Mouse (Mus musculus) liver, embryonic 14.5 days (tissue): Measurements from ENCODE around the gene Cdk10. TPM values are rescaled to one million over a fixed set of nuclear protein-coding genes. Genes with fewer than 3 reads are reported as not detected.
"Not testable (repeated sequence)": the region's sequence is repeated elsewhere in the genome, so short reads cannot be mapped to it uniquely, and the experiment has no call there.

ENCODE experiments used
- ATAC-seq: fragments of 200-750 bp; cut with Nextera tagmentation; 2 replicates; pipeline ENCODE4 v1.8.0; 2017; ENCODE audit warnings: moderate number of reproducible peaks, mild to moderate bottlenecking, moderate library complexity; ENCODE audit not compliant: insufficient read depth
- DNase-seq, 3 experiments: peaks; one replicate each; pipeline ENCODE4 v3.0.0-alpha.2; 2012 to 2013; ENCODE audit warnings: low read depth in 3 of 3, low spot score in 3 of 3
- H3K27ac ChIP-seq: fragments of 300-500 bp; sonication (generic); 2 replicates; pipeline ENCODE4 v1.5.1; 2014; ENCODE audit warnings: moderate library complexity, mild to moderate bottlenecking, control low read depth, inconsistent platforms
- H3K27me3 ChIP-seq: fragments of 300-500 bp; sonication (generic); 2 replicates; pipeline ENCODE4 v1.6.1; 2014; ENCODE audit warnings: mild to moderate bottlenecking, low read length, moderate library complexity; ENCODE audit not compliant: control insufficient read depth, insufficient read depth
- H3K36me3 ChIP-seq: fragments of 300-500 bp; sonication (generic); replicated peaks from 2 replicates; pipeline ENCODE4 v1.6.1; 2014; ENCODE audit warnings: low read depth; ENCODE audit not compliant: control insufficient read depth, insufficient read depth
- H3K4me1 ChIP-seq, 2 experiments: fragments of 200-500 bp in 1 of 2; fragments of 300-500 bp in 1 of 2; sonication (generic) in 1 of 2; replicated peaks; 2 replicates each; pipeline ENCODE4 v1.6.1; 2012 to 2014; ENCODE audit warnings: antibody characterized with exemption in 1 of 2, inconsistent platforms in 1 of 2, low read length in 1 of 2; ENCODE audit not compliant: control insufficient read depth in 2 of 2, insufficient read depth in 2 of 2
- H3K4me2 ChIP-seq: fragments of 300-500 bp; sonication (generic); 2 replicates; pipeline ENCODE4 v1.6.1; 2014; ENCODE audit warnings: low read depth, mild to moderate bottlenecking, control low read depth, moderate library complexity
- H3K4me3 ChIP-seq, 2 experiments: fragments of 200-500 bp in 1 of 2; fragments of 300-500 bp in 1 of 2; sonication (generic) in 1 of 2; 2 replicates each; pipeline ENCODE4 v1.5.1; 2012 to 2014; ENCODE audit warnings: low read depth in 2 of 2, low read length in 2 of 2, mild to moderate bottlenecking in 2 of 2, control low read depth in 1 of 2, inconsistent platforms in 1 of 2, moderate library complexity in 1 of 2; ENCODE audit not compliant: insufficient read depth in 1 of 2
- H3K9ac ChIP-seq: fragments of 300-500 bp; sonication (generic); replicated peaks from 2 replicates; pipeline ENCODE4 v1.6.1; 2014; ENCODE audit warnings: mild to moderate bottlenecking, control low read depth, moderate library complexity
- H3K9me3 ChIP-seq: fragments of 300-500 bp; sonication (generic); 2 replicates; pipeline ENCODE4 v1.6.1; 2016; ENCODE audit warnings: low read length, mixed read lengths; ENCODE audit not compliant: control insufficient read depth
- CTCF ChIP-seq: IDR thresholded peaks from 2 replicates; pipeline ENCODE4 v1.5.1; 2016; ENCODE audit warnings: antibody characterized with exemption, low read depth, control low read depth
- EP300 ChIP-seq: IDR thresholded peaks from 2 replicates; pipeline ENCODE4 v1.6.1; 2016; ENCODE audit warnings: antibody characterized with exemption, low read depth
- WGBS: fragments of 180-500 bp; shearing (Covaris S2); extraction: QIAGEN DNeasy Blood & Tissue Kit; methylation state at CpG from one replicate; pipeline ENCODE4 v1.1.7; 2014; ENCODE audit not compliant: insufficient replicate concordance; 5-methylcytosine and 5-hydroxymethylcytosine counted together
- polyA plus RNA-seq, 2 experiments: library from polyadenylated mRNA; depleted of rRNA in 1 of 2; stranded (reverse) in 1 of 2; unstranded in 1 of 2; fragments of >200 nt; fragmentation: Nextera tagmentation in 1 of 2; extraction: Ambion mirVana in 1 of 2; gene quantifications; 2 replicates each; pipeline versions ENCODE4 v1.2.1 to v1.2.3; 2012 to 2014

Gene Cdk10
- polyA plus RNA-seq, 2 experiments = 7.2 to 16.3 TPM

GRCm38 (mm10) chr8:123213118-123213772 is 11.4 kb upstream of the Cdk10 start:
- TF ChIP-seq EP300 = no peak

GRCm38 (mm10) chr8:123215430-123215829 is 9.2 kb upstream of the Cdk10 start:
- Histone ChIP-seq H3K4me1 (peaks cover 12% of the 10 kb centered on the region in 2 experiments), H3K9ac (no peak overlapping the region), H3K9me3 (no peaks in the 10 kb centered on the region), H3K27me3 (no peaks in the 10 kb centered on the region), H3K36me3 (0 out of 2 replicates have a peak, but pooled peaks cover 1% of the 10 kb centered on the region), H3K4me3 (no peak overlapping the region), H3K4me2 (no peak overlapping the region), H3K27ac (no peak overlapping the region)
- no peak for TF ChIP-seq CTCF
- no peak for ATAC-seq
- no peak for DNase-seq
- 20% methylated on average over 3 of the region's 3 CpGs for WGBS

More at GRCm38 (mm10) chr8:123213118-123213772, 11.4 kb upstream of the Cdk10 start:
- Histone ChIP-seq H3K36me3 (peaks cover 10% of the 10 kb centered on the region), H3K4me2 (peak overlapping the region; percentile 95), H3K27me3 (no peaks in the 10 kb centered on the region), H3K4me3 (peak overlapping the region; percentile 60 to 80), H3K9ac (peak overlapping the region; percentile 57), H3K27ac (peak overlapping the region; percentile 31), H3K4me1 (peaks cover 12% of the 10 kb centered on the region in 2 experiments), H3K9me3 (no peaks in the 10 kb centered on the region)
- ATAC-seq (peak; percentile 14), DNase-seq (no peak)
- 25% methylated on average over 22 of the region's 22 CpGs for WGBS

- no peak for DNase-seq
- H3K27me3 ChIP-seq = no peaks in the 10 kb centered on the region
- WGBS = 59% methylated on average over 1 of the region's 1 CpGs
Measured at GRCm38 (mm10) chr8:123220917-123221316, 3.7 kb upstream of the Cdk10 start.

GRCm38 (mm10) chr8:123228416-123228815 is 3.8 kb downstream of the Cdk10 start:
- no peaks in the 10 kb centered on the region for H3K36me3 ChIP-seq
- no peak overlapping the region for H3K4me2 ChIP-seq
- ATAC-seq (no peak), DNase-seq (no peak)
- H3K9ac ChIP-seq = no peak overlapping the region
- TF ChIP-seq CTCF = no peak
- TF ChIP-seq EP300 = no peak
- H3K27ac ChIP-seq = no peak overlapping the region
- H3K4me3 ChIP-seq = no peak overlapping the region
- 93% methylated on average over 1 of the region's 1 CpGs for WGBS
- H3K9me3 ChIP-seq = no peaks in the 10 kb centered on the region
- H3K4me1 ChIP-seq = peaks cover 7 to 11% of the 10 kb centered on the region in 2 experiments
- H3K27me3 ChIP-seq = no peaks in the 10 kb centered on the region

More at GRCm38 (mm10) chr8:123220917-123221316, 3.7 kb upstream of the Cdk10 start:
- TF ChIP-seq CTCF (no peak), EP300 (no peak)
- Histone ChIP-seq H3K9me3 (no peaks in the 10 kb centered on the region), H3K36me3 (no peaks in the 10 kb centered on the region), H3K4me3 (no peak overlapping the region), H3K9ac (no peak overlapping the region), H3K27ac (no peak overlapping the region), H3K4me2 (no peak overlapping the region), H3K4me1 (peaks cover 7 to 11% of the 10 kb centered on the region in 2 experiments)
- ATAC-seq = no peak

- H3K9me3 ChIP-seq, DNase-seq, H3K36me3 ChIP-seq, H3K4me1 ChIP-seq, ATAC-seq, H3K4me2 ChIP-seq, H3K27ac ChIP-seq, H3K27me3 ChIP-seq, H3K4me3 ChIP-seq, H3K9ac ChIP-seq: not testable (repeated sequence)
- WGBS = 68% methylated on average over 9 of the region's 11 CpGs
Measured at GRCm38 (mm10) chr8:123230326-123230725, 5.7 kb downstream of the Cdk10 start.
